In genomic region chr12:44166949-44167348, GRCm38 (mm10) we compare ENCODE assay signal across 8 mouse cellular contexts. TPM values are rescaled to one million over a fixed set of nuclear protein-coding genes. Genes with fewer than 3 reads are reported as not detected.
DNase-seq lines count a peak whose midpoint lies in the region; ATAC-seq and TF ChIP-seq lines count a peak whose summit lies in the region.

No protein-coding gene starts in this region.

- no peaks in the 10 kb centered on the region for H3K4me1 ChIP-seq in limb, embryonic 11.5 days (ENCODE audit: control insufficient read depth, insufficient read depth, low read length)
- no peaks in the 10 kb centered on the region for H3K4me1 ChIP-seq in limb, embryonic 10.5 days
- no peaks in the 10 kb centered on the region for H3K4me1 ChIP-seq in bone marrow, adult 2 months (ENCODE audit: control insufficient read depth, insufficient read depth, low read length)

- H3K36me3 ChIP-seq in limb, embryonic 11.5 days (ENCODE audit: control insufficient read depth, insufficient read depth, low read length) = no peaks in the 10 kb centered on the region
- no peaks in the 10 kb centered on the region for H3K36me3 ChIP-seq in limb, embryonic 10.5 days

- no peaks in the 10 kb centered on the region for H3K27me3 ChIP-seq in limb, embryonic 11.5 days (ENCODE audit: control insufficient read depth, insufficient read depth, low read length)
- no peaks in the 10 kb centered on the region for H3K27me3 ChIP-seq in limb, embryonic 10.5 days (ENCODE audit: low read depth, poor library complexity, severe bottlenecking)

- H3K27ac ChIP-seq in limb, embryonic 11.5 days (replicated peaks; ENCODE audit: low read depth, low read length) = no peak overlapping the region
- no peak overlapping the region for H3K27ac ChIP-seq in limb, embryonic 10.5 days
- no peak overlapping the region for H3K27ac ChIP-seq in bone marrow, adult 2 months (ENCODE audit: control insufficient read depth, insufficient read depth, low read depth, low read length, poor library complexity)

- peak; percentile 21; the same call in 1 of the 2 replicates for TF ChIP-seq CTCF in bone marrow, adult 2 months (IDR thresholded peaks at IDR 0.05; ENCODE audit: control insufficient read depth, insufficient read depth, low read length)

- TF ChIP-seq POLR2A in bone marrow, adult 2 months (IDR thresholded peaks at IDR 0.05; ENCODE audit: borderline replicate concordance, control insufficient read depth, low read depth, low read length) = no peak

- ATAC-seq in limb, embryonic 11.5 days (ENCODE audit: insufficient number of reproducible peaks, low FRiP score, low TSS enrichment, low read depth) = no peak

- peak; percentile 50 for DNase-seq in adrenal gland, postnatal 10 days
- DNase-seq in adrenal gland, postnatal 25 days = no peak
- DNase-seq in limb, embryonic 11.5 days (ENCODE audit: low spot score) = peak; percentile 25
- no peak for DNase-seq in limb, embryonic 10.5 days (ENCODE audit: low spot score)
- DNase-seq in frontal cortex, adult 2 months (ENCODE audit: extremely low spot score in 1 of 2, low spot score in 1 of 2) = peak; percentile 61 to 96
- peak; percentile 64 for DNase-seq in lung, postnatal 14 days
- DNase-seq in testis, postnatal 14 days (ENCODE audit: low spot score) = peak; percentile 8

- H3K4me2 ChIP-seq in limb, embryonic 11.5 days (ENCODE audit: low read depth, severe bottlenecking) = no peak overlapping the region

- H3K9me3 ChIP-seq in limb, embryonic 11.5 days (ENCODE audit: control insufficient read depth, low read length) = no peaks in the 10 kb centered on the region
- H3K9me3 ChIP-seq in limb, embryonic 10.5 days (replicated peaks) = no peaks in the 10 kb centered on the region

- no peak overlapping the region for H3K4me3 ChIP-seq in limb, embryonic 11.5 days (ENCODE audit: low read depth, low read length)
- H3K4me3 ChIP-seq in limb, embryonic 10.5 days = no peak overlapping the region
- no peak overlapping the region for H3K4me3 ChIP-seq in bone marrow, adult 2 months (replicated peaks; ENCODE audit: control insufficient read depth, low read depth, low read length)

- H3K9ac ChIP-seq in limb, embryonic 11.5 days (ENCODE audit: low read length) = no peak overlapping the region

RNA-seq across cellular contexts. Expression of gene Dnajb9, which starts 43.2 kb away (rescaled TPM):
- total RNA-seq in adrenal gland, postnatal 10 days (2021) = 10 to 100 TPM; 27.0 to 41.1 TPM
- 37.0 and 37.7 TPM in 2 replicates for total RNA-seq in adrenal gland, postnatal 25 days (2021)
- polyA plus RNA-seq in limb, embryonic 11.5 days (2014; fragmentation: Nextera tagmentation; extraction: Ambion mirVana) = 19.6 and 20.3 TPM in 2 replicates
- polyA plus RNA-seq in limb, embryonic 10.5 days (2016; fragmentation: Nextera tagmentation; extraction: Ambion mirVana) = 15.2 and 16.0 TPM in 2 replicates
- 3.1 and 9.4 TPM in 2 replicates for polyA plus RNA-seq in bone marrow, adult 2 months (2011; ENCODE audit: insufficient read depth, insufficient read length, low replicate concordance, missing spikeins)
- 28.5 and 29.1 TPM in 2 replicates for polyA plus RNA-seq in frontal cortex, adult 2 months (2012; rRNA removed)

RNA-seq across cellular contexts. Expression of gene Pnpla8, which starts 54.2 kb away (rescaled TPM):
- 100 to 1,000 TPM; 131 to 144 TPM for total RNA-seq in adrenal gland, postnatal 10 days (2021)
- 120 and 127 TPM in 2 replicates for total RNA-seq in adrenal gland, postnatal 25 days (2021)
- 51.4 and 55.0 TPM in 2 replicates for polyA plus RNA-seq in limb, embryonic 11.5 days (2014; fragmentation: Nextera tagmentation; extraction: Ambion mirVana)
- polyA plus RNA-seq in limb, embryonic 10.5 days (2016; fragmentation: Nextera tagmentation; extraction: Ambion mirVana) = 31.6 and 48.4 TPM in 2 replicates
- 8.9 and 13.2 TPM in 2 replicates for polyA plus RNA-seq in bone marrow, adult 2 months (2011; ENCODE audit: insufficient read depth, insufficient read length, low replicate concordance, missing spikeins)
- 80.9 and 82.7 TPM in 2 replicates for polyA plus RNA-seq in frontal cortex, adult 2 months (2012; rRNA removed)

Comparison
In these comparisons a context has a peak if more than half of its experiments do, and no peak if none do; other contexts are left out.
1. DNase-seq: peak in adrenal gland, postnatal 10 days (single experiment), limb, embryonic 11.5 days (single experiment), frontal cortex, adult 2 months (2 of 2), lung, postnatal 14 days (single experiment) and testis, postnatal 14 days (single experiment); none in adrenal gland, postnatal 25 days (single experiment) and limb, embryonic 10.5 days (single experiment).